Mouse (Mus musculus) cerebellum, postnatal 10 days (tissue): ENCODE measurements around the gene Vmn1r27.

ENCODE experiments used
- DNase-seq, 2 experiments: peaks; one replicate each; pipeline ENCODE4 v3.0.0; 2021; ENCODE audit warnings: mixed read lengths in 2 of 2

Vmn1r27 gene

DNA sequence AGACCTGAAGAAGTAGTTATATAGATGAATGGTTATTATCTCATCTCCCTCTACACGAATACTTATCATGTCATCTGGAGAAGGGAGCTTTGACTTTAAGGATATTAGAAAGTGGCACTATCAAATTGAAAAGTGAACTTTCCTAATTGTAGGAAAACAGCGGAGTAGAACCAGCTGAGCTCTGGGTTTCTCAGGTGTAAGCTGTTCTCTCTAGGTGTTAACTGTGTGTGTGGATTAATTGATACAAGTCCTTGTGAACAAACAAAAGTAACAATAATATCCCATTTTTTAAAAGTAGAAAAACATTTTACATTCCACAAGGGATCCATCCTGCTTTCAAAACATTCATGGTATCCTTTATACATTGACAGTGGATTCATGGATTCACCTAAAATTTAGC is at the start of gene Vmn1r27:
Vmn1r27 (minus strand) TSS at position 101 of the 400 bp plus-strand sequence.
- DNase-seq = no peak

DNA sequence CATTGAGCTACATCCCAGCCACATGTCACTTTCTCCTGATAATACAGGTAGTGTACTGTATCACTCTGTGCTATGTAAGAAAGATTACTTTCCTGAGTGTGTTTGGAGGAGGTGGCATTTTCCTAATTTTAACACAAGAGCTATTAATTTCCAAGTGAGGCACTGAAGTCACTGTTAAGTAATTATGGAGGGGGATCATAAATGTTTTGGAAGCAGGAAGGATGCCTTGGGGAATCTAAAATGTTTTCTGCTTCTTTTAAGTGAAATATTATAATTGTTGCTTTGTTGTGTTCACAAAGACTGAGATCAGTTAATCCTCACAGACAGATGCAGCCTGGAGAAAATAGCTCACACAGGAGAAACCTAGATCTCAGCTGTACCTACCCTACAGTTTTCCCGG is 43.1 kb upstream of the Vmn1r27 start, which contains the start of gene Vmn1r28:
Vmn1r28 (plus strand) TSS at position 301 of the 400 bp plus-strand sequence.
- no peak for DNase-seq

DNA sequence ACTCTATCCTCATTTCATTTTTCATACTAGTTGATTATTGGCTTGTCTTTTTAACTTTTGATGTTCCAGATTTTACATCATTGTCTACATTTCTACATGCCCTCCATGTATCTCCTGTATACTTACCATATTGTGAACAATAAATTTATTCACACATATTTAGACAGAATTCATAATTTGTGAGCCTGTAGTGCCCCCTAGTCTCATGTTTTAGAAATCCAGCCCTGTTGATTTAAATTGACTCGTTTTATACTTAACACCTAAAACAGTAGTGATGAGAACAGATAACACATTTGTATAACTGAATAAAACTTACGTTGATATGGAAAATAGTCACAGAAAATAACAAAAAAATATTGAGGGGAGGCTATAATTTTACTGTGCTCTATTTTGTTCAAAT is 2.5 kb downstream of the Vmn1r27 start:
- no peak for DNase-seq
